Mouse (Mus musculus) megakaryocyte-erythroid progenitor cell, adult 5 weeks (primary cell): ENCODE results near the gene Gsc2. TPM values are rescaled to one million over a fixed set of nuclear protein-coding genes. Genes with fewer than 3 reads are reported as not detected.

Experiments
- polyA plus RNA-seq: library from polyadenylated mRNA; stranded (reverse); fragments of >175 nt; gene quantifications from 2 replicates; pipeline ENCODE4 v1.2.3, GENCODE M21; 2012

The Gsc2 gene
- 0.26 TPM in 1 of 2 replicates, not detected in the other for polyA plus RNA-seq

DNA sequence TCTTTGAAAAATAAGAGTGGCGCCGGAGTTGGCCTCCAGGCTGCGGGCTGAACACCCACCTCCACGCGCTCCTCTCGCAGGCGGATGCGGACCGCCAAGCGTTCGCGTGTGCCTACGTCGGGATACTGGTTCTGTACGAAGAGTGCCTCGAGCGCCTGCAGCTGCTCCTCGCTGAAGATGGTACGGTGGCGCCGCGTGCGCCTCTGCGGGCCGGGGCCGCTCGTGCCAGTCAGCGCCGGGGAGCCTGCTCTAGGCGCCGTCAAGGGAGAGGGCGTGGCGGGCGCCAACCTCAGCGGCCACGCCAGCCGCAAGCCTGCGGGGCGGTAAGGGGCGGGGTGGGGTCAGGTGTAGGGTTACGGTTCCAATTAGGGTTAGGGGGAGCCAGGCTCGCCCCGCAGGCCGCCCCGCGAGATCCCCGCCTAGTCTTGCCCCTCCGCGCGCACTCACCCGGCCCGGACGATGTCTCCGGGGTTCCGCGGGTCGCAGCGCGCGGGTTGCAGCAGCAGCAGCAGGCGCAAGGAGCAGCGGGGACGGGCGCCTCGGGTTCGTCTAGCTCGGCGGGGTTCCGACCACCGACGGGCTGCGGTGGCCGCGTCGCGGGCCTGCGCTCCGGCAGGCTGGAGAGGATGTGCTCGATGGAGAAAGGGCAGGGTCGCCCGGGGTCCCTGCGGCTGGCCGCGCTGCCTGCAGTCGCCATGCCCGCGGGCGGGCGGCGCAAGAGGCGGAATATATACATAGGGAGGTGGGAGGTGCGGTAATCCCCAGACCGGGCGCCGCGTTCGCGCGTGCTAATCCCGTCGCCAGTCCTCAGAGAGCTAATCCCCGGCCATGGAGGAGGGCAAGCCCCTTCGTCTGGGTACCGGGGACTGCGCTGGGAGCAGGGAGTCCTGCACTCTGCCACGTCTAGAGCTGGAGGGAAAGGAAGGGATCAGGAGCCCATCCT is at the start of gene Gsc2:
Gene Gsc2 (minus strand): TSS at position 753 of the 943 bp plus-strand sequence.

GRCm38 (mm10) chr16:17928087-17928580 is 13.3 kb upstream of the Gsc2 start, which contains the start of gene Slc25a1:
Slc25a1 (minus strand) TSS chr16:17928219.

GRCm38 (mm10) chr16:17911052-17911595 is 3.7 kb downstream of the Gsc2 start, which contains the start of gene Ess2:
Ess2 (minus strand) TSS chr16:17911348.

GRCm38 (mm10) chr16:17898462-17898861 is 16.4 kb downstream of the Gsc2 start, which contains the start of the genes Dgcr2 and Tssk2:
Dgcr2 (minus strand) TSS chr16:17898562.
Tssk2 (plus strand) TSS chr16:17898637.

GRCm38 (mm10) chr16:17893923-17894322 is 20.9 kb downstream of the Gsc2 start, which contains the start of gene Tssk1:
Tssk1 (plus strand) TSS chr16:17894223.

DNA sequence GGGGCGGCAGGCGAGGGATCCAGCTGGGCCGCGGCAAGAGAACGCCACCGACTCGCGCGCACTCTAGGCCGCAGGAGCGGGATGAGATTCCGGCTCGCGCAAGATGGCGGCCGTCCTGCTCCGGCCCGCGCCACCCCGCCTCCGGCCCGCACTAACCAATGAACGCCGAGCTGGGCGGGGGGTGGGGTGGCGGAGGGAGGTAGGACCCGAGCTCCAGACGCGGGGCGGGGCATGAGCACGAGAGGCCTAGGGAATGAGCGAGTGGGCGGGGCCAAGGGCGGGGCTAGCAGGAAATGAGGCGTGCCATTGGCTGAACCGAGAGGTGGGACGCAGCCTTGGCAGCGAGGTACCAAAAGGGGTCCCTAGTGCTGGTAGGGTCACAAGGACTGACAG is 23.3 kb downstream of the Gsc2 start, which contains the start of gene Gm20518:
Gene Gm20518 (minus strand): TSS at position 105 of the 393 bp plus-strand sequence.

Other genes with a start within 250 kb of the Gsc2 start
- 181 and 185 TPM in 2 replicates for gene Med15, start 182.2 kb downstream of the Gsc2 start, polyA plus RNA-seq
- 23.5 and 34.0 TPM in 2 replicates for gene Klhl22, start 155.4 kb downstream of the Gsc2 start, polyA plus RNA-seq
- gene Scarf2, start 117.8 kb downstream of the Gsc2 start, polyA plus RNA-seq, result 0.68 and 1.5 TPM in 2 replicates
- gene B830017H08Rik, start 81.9 kb downstream of the Gsc2 start, polyA plus RNA-seq, result not detected in 2 replicates
- gene Car15, start 76.7 kb downstream of the Gsc2 start, polyA plus RNA-seq, result 0.66 and 2.2 TPM in 2 replicates
- gene Gm20518, start 23.4 kb downstream of the Gsc2 start, polyA plus RNA-seq, result 0.27 and 0.49 TPM in 2 replicates
- 0.04 TPM in 2 replicates for gene Tssk1, start 20.8 kb downstream of the Gsc2 start, polyA plus RNA-seq
- gene Dgcr2, start 16.5 kb downstream of the Gsc2 start, polyA plus RNA-seq, result 24.3 and 31.8 TPM in 2 replicates
- gene Tssk2, start 16.4 kb downstream of the Gsc2 start, polyA plus RNA-seq, result not detected in 2 replicates
- gene Ess2, start 3.7 kb downstream of the Gsc2 start, polyA plus RNA-seq, result 26.1 and 32.4 TPM in 2 replicates
- 147 and 202 TPM in 2 replicates for gene Slc25a1, start 13.2 kb upstream of the Gsc2 start, polyA plus RNA-seq
- gene Vpreb2, start 65.4 kb upstream of the Gsc2 start, polyA plus RNA-seq, result 2.0 and 3.5 TPM in 2 replicates
- 17.2 and 21.6 TPM in 2 replicates for gene Dgcr6, start 137.8 kb upstream of the Gsc2 start, polyA plus RNA-seq
- gene Prodh, start 175.1 kb upstream of the Gsc2 start, polyA plus RNA-seq, result 32.2 and 38.4 TPM in 2 replicates
- 17.9 and 20.1 TPM in 2 replicates for gene Rtn4r, start 212.6 kb upstream of the Gsc2 start, polyA plus RNA-seq